Mouse (Mus musculus) kidney, adult 2 months (tissue): Measurements from ENCODE around the gene Sbk2.

Source experiments
- CTCF ChIP-seq: fragments of 200-500 bp; conservative IDR thresholded peaks from 2 replicates; pipeline ENCODE4 v1.5.1; 2011; ENCODE audit warnings: low read depth, mild to moderate bottlenecking, control low read depth, low read length, moderate library complexity, mixed read lengths; ENCODE audit not compliant: insufficient read depth, insufficient read length
- POLR2A ChIP-seq: fragments of 200-500 bp; IDR thresholded peaks from one replicate; pipeline ENCODE4 v1.6.1; 2011; ENCODE audit warnings: low read depth, low read length, control low read depth

- TF ChIP-seq POLR2A (no peak), CTCF (no peak)
Measured at GRCm38 (mm10) chr7:4971068-4971467, 6.9 kb upstream of the Sbk2 start, which contains the start of gene Sbk3.
